In the genomic region with DNA sequence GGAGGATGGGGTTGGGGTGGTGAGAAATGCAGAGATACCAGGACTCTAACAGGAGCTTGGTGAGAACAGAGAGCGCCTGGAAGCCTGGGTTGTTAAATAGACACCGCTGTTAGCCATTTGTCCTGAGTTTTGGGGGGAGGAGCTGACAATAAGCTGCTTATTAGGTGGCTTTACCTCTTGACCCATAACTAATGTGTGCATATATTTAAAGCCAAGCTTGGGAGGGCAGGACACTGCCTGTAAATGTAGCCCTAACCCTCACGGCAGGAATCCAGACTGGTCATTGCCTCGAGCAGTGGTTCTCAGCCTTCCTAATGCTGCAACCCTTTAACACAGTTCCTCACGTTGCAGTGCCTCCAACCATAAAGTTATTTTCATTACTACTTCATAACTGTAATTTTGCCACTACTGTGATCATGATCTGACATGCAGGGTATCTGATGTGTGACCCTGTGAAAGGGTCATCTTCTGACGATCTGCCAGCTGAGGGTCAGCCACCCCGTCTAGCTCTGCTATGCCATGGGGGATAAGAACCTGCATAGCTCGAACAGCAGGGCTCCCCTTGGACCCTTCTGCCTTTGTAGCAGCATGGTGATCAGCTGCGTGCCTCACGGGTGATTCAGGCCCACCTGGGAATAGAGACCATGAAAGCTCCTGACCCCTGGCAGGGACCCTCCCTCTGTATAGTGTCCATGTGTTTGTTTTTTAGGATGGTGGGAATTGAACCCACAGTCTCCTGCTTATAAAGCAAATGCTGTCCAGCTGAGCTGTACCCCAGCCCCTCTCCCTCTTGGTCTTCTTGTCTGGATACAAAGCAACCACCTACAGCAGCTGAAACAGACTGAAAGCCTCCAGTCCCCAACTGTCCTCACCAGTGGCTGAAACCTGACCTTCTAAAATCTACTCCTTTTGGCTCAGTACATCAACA, we compare ENCODE assay signal across 21 mouse cellular contexts. TPM values are rescaled to one million over a fixed set of nuclear protein-coding genes. Genes with fewer than 3 reads are reported as not detected.
DNase-seq lines count a peak whose midpoint lies in the region; ATAC-seq and TF ChIP-seq lines count a peak whose summit lies in the region.
"Had no signal": no experiment of that assay in that cellular context is flagged by ENCODE, and none has a peak within 500 bp of the region (broad histone marks: within the 10 kb centered on the region; RNA-seq: fewer than 3 reads in every experiment).

No protein-coding gene starts in this region.

- no peaks in the 10 kb centered on the region for H3K36me3 ChIP-seq in forebrain, embryonic 10.5 days (replicated peaks)
- H3K36me3 ChIP-seq in forebrain, embryonic 14.5 days (ENCODE audit: control insufficient read depth, insufficient read depth, low read length): no peaks in the 10 kb centered on the region
- no peaks in the 10 kb centered on the region for H3K36me3 ChIP-seq in hindbrain, embryonic 11.5 days (ENCODE audit: control insufficient read depth, insufficient read depth, low read length)
- no peaks in the 10 kb centered on the region for H3K36me3 ChIP-seq in hindbrain, embryonic 14.5 days (replicated peaks; ENCODE audit: control insufficient read depth, insufficient read depth)
- H3K36me3 ChIP-seq in stomach, postnatal 0 days (ENCODE audit: control insufficient read depth, insufficient read depth, low read length): no peaks in the 10 kb centered on the region
- H3K36me3 ChIP-seq: embryonic facial prominence, embryonic 10.5 days; G1E; heart, embryonic 13.5 days; limb, embryonic 13.5 days had no signal

- H3K27me3 ChIP-seq in forebrain, embryonic 10.5 days (ENCODE audit: poor library complexity, severe bottlenecking): peaks cover 63% of the 10 kb centered on the region
- H3K27me3 ChIP-seq in forebrain, embryonic 14.5 days (replicated peaks; ENCODE audit: control insufficient read depth, insufficient read depth, low read length): no peaks in the 10 kb centered on the region
- peaks cover 7% of the 10 kb centered on the region; the same call in 1 of the 2 replicates for H3K27me3 ChIP-seq in hindbrain, embryonic 11.5 days (ENCODE audit: control insufficient read depth, insufficient read depth, low read length)
- H3K27me3 ChIP-seq in hindbrain, embryonic 14.5 days (ENCODE audit: control insufficient read depth, insufficient read depth, low read length): no peaks in the 10 kb centered on the region; the same call in 1 of the 2 replicates
- no peaks in the 10 kb centered on the region for H3K27me3 ChIP-seq in stomach, postnatal 0 days (ENCODE audit: control insufficient read depth, insufficient read depth, low read length)
- H3K27me3 ChIP-seq: limb, embryonic 13.5 days had no signal

- no peak for TF ChIP-seq EP300 in stomach, postnatal 0 days (optimal IDR thresholded peaks at IDR 0.05)

- H3K9me3 ChIP-seq in forebrain, embryonic 10.5 days: no peaks in the 10 kb centered on the region
- H3K9me3 ChIP-seq in forebrain, embryonic 14.5 days (replicated peaks; ENCODE audit: control insufficient read depth, low read length): no peaks in the 10 kb centered on the region
- no peaks in the 10 kb centered on the region for H3K9me3 ChIP-seq in hindbrain, embryonic 11.5 days (ENCODE audit: control insufficient read depth, low read length)
- H3K9me3 ChIP-seq in hindbrain, embryonic 14.5 days (ENCODE audit: control insufficient read depth, low read length): no peaks in the 10 kb centered on the region
- no peaks in the 10 kb centered on the region for H3K9me3 ChIP-seq in stomach, postnatal 0 days (ENCODE audit: control insufficient read depth, low read length)
- H3K9me3 ChIP-seq: embryonic facial prominence, embryonic 10.5 days; G1E; heart, embryonic 13.5 days; limb, embryonic 13.5 days had no signal

- H3K4me1 ChIP-seq in forebrain, embryonic 10.5 days: peaks cover 43% of the 10 kb centered on the region
- peaks cover 9% of the 10 kb centered on the region for H3K4me1 ChIP-seq in forebrain, embryonic 14.5 days (ENCODE audit: control insufficient read depth, insufficient read depth, low read length)
- peaks cover 5% of the 10 kb centered on the region; the same call in 1 of the 2 replicates for H3K4me1 ChIP-seq in hindbrain, embryonic 11.5 days (replicated peaks; ENCODE audit: control insufficient read depth, insufficient read depth, low read length)
- peaks cover 21% of the 10 kb centered on the region for H3K4me1 ChIP-seq in hindbrain, embryonic 14.5 days (replicated peaks; ENCODE audit: control insufficient read depth, insufficient read depth, low read length)
- no peaks in the 10 kb centered on the region for H3K4me1 ChIP-seq in stomach, postnatal 0 days (replicated peaks; ENCODE audit: control insufficient read depth, insufficient read depth)

- no peak for ATAC-seq in forebrain, embryonic 14.5 days
- ATAC-seq in hindbrain, embryonic 11.5 days (ENCODE audit: low FRiP score): no peak
- no peak for ATAC-seq in hindbrain, embryonic 14.5 days (ENCODE audit: low FRiP score)
- ATAC-seq in stomach, postnatal 0 days (ENCODE audit: low FRiP score, low TSS enrichment): no peak
- ATAC-seq in inflammation-experienced regulatory T-cells, adult 6 months: no peak
- ATAC-seq: activated CD4-positive, CD25-positive, alpha-beta regulatory T cell, adult 4 months had no signal

- H3K4me2 ChIP-seq in forebrain, embryonic 14.5 days (ENCODE audit: low read length): no peak overlapping the region
- no peak overlapping the region for H3K4me2 ChIP-seq in hindbrain, embryonic 11.5 days (replicated peaks; ENCODE audit: low read depth, low read length)
- H3K4me2 ChIP-seq in hindbrain, embryonic 14.5 days (replicated peaks): no peak overlapping the region
- H3K4me2 ChIP-seq in stomach, postnatal 0 days (replicated peaks; ENCODE audit: low read depth): no peak overlapping the region
- H3K4me2 ChIP-seq: limb, embryonic 13.5 days had no signal

- H3K4me3 ChIP-seq in forebrain, embryonic 10.5 days: no peak overlapping the region
- H3K4me3 ChIP-seq in forebrain, embryonic 14.5 days (ENCODE audit: low read depth, low read length): no peak overlapping the region
- H3K4me3 ChIP-seq in hindbrain, embryonic 11.5 days (ENCODE audit: low read depth, low read length): no peak overlapping the region
- no peak overlapping the region for H3K4me3 ChIP-seq in hindbrain, embryonic 14.5 days (replicated peaks; ENCODE audit: low read length)
- no peak overlapping the region for H3K4me3 ChIP-seq in stomach, postnatal 0 days (ENCODE audit: low read depth, low read length)
- H3K4me3 ChIP-seq: embryonic facial prominence, embryonic 10.5 days; gastrocnemius, adult 2 months; heart, embryonic 13.5 days; limb, embryonic 13.5 days had no signal

- peak; percentile 32 for DNase-seq in forebrain, embryonic 10.5 days (ENCODE audit: extremely low spot score, low spot score)
- no peak for DNase-seq in forebrain, embryonic 14.5 days (ENCODE audit: low spot score)
- peak; percentile 16 for DNase-seq in hindbrain, embryonic 11.5 days (ENCODE audit: low spot score)
- no peak for DNase-seq in hindbrain, embryonic 14.5 days (ENCODE audit: low spot score)
- DNase-seq in urinary bladder, adult 2 months (ENCODE audit: low spot score): peak; percentile 10
- DNase-seq in urinary bladder, postnatal 25 days (ENCODE audit: low spot score): no peak
- DNase-seq in stomach, postnatal 0 days (ENCODE audit: low spot score): peak; percentile 8
- DNase-seq: gastrocnemius, adult 2 months had no signal

- H3K27ac ChIP-seq in forebrain, embryonic 10.5 days: peak overlapping the region; percentile 76; the same call in 1 of the 2 replicates
- no peak overlapping the region for H3K27ac ChIP-seq in forebrain, embryonic 14.5 days (ENCODE audit: low read depth, low read length)
- no peak overlapping the region for H3K27ac ChIP-seq in hindbrain, embryonic 11.5 days (ENCODE audit: low read depth, low read length)
- H3K27ac ChIP-seq in hindbrain, embryonic 14.5 days: no peak overlapping the region
- no peak overlapping the region for H3K27ac ChIP-seq in stomach, postnatal 0 days (replicated peaks)
- H3K27ac ChIP-seq: gastrocnemius, adult 2 months; heart, embryonic 13.5 days; limb, embryonic 13.5 days; liver, embryonic 14.5 days; macrophage had no signal

- no peak for TF ChIP-seq CTCF in stomach, postnatal 0 days (IDR thresholded peaks at IDR 0.05; ENCODE audit: low read depth)

- no peak overlapping the region for H3K9ac ChIP-seq in forebrain, embryonic 14.5 days (ENCODE audit: low read length)
- H3K9ac ChIP-seq in hindbrain, embryonic 11.5 days (ENCODE audit: low read depth, low read length): no peak overlapping the region
- no peak overlapping the region for H3K9ac ChIP-seq in hindbrain, embryonic 14.5 days
- no peak overlapping the region for H3K9ac ChIP-seq in stomach, postnatal 0 days (ENCODE audit: low read length)
- H3K9ac ChIP-seq: heart, embryonic 13.5 days; limb, embryonic 13.5 days; liver, embryonic 14.5 days had no signal

- 22% methylated on average over 10 of the region's 10 CpGs for WGBS in forebrain, embryonic 10.5 days
- WGBS in forebrain, embryonic 14.5 days: 22% methylated on average over 10 of the region's 10 CpGs
- WGBS in hindbrain, embryonic 11.5 days: 29% methylated on average over 10 of the region's 10 CpGs
- 26% methylated on average over 10 of the region's 10 CpGs for WGBS in hindbrain, embryonic 14.5 days
- WGBS in stomach, postnatal 0 days: 78% methylated on average over 10 of the region's 10 CpGs

RNA-seq across cellular contexts. Expression of gene Rpl36-ps4, which starts 42.0 kb away (rescaled TPM):
- not detected in 2 replicates for polyA plus RNA-seq in forebrain, embryonic 10.5 days (2016; fragmentation: Nextera tagmentation; extraction: Ambion mirVana)
- polyA plus RNA-seq in forebrain, embryonic 14.5 days (2014; fragmentation: Nextera tagmentation; extraction: Ambion mirVana): not detected in 2 replicates
- polyA plus RNA-seq in hindbrain, embryonic 11.5 days (2014; fragmentation: Nextera tagmentation; extraction: Ambion mirVana): not detected in 2 replicates
- polyA plus RNA-seq in hindbrain, embryonic 14.5 days (2014; fragmentation: Nextera tagmentation; extraction: Ambion mirVana): not detected in 2 replicates
- not detected in 2 replicates for polyA plus RNA-seq in urinary bladder, adult 2 months (2012; rRNA removed)
- not detected in 2 replicates for polyA plus RNA-seq in stomach, postnatal 0 days (2015; fragmentation: Nextera tagmentation; extraction: Ambion mirVana)
- not detected for polyA plus RNA-seq in inflammation-experienced regulatory T-cells, adult 6 months (2017; shearing (Covaris generic))
- polyA plus RNA-seq: activated CD4-positive, CD25-positive, alpha-beta regulatory T cell, adult 4 months; brain, embryonic 14.5 days; embryonic facial prominence, embryonic 10.5 days; G1E; gonadal fat pad, adult 2 months; heart, embryonic 13.5 days; kidney, adult 2 months; limb, embryonic 13.5 days; liver, embryonic 14.5 days; lung, embryonic 16.5 days; macrophage; neural tube, embryonic 11.5 days had no signal

Comparison
In these comparisons a context has a peak if more than half of its experiments do, and no peak if none do; other contexts are left out.
1. DNase-seq: peak in forebrain, embryonic 10.5 days (single experiment), hindbrain, embryonic 11.5 days (single experiment), urinary bladder, adult 2 months (single experiment) and stomach, postnatal 0 days (single experiment); none in forebrain, embryonic 14.5 days (single experiment), hindbrain, embryonic 14.5 days (single experiment) and urinary bladder, postnatal 25 days (single experiment).